Mouse (Mus musculus) brain, adult 2 months (tissue): ENCODE measurements around the gene Imp3.
A peak's percentile ranks its signal among the peaks of the same experiment; 100 is the strongest.
"Not testable (repeated sequence)": the region's sequence is repeated elsewhere in the genome, so short reads cannot be mapped to it uniquely, and the experiment has no call there.

Experiments
- DNase-seq: peaks from one replicate; pipeline ENCODE4 v3.0.0; 2011; ENCODE audit warnings: low read depth, low spot score

Imp3 gene

DNA sequence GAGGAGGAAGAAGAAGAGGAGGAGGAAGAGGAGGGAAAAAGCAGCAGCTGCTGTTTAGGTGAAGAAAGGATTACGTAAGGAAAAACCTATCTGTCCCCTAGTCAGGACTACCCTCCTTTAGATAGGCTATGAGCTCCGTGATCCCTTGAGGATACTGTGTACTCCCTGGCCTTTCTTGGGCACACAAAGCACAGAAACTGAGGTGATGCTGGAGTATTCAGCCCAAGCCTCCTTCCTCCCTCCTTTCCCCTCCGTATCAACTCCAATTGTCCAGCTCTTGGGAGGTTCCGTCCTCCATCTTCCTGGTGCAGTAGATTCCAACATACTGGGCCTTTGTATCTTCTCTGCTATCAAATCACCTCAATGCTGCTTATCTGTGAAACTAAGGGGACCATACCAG is 14.5 kb upstream of the Imp3 start:
- no peak for DNase-seq

DNA sequence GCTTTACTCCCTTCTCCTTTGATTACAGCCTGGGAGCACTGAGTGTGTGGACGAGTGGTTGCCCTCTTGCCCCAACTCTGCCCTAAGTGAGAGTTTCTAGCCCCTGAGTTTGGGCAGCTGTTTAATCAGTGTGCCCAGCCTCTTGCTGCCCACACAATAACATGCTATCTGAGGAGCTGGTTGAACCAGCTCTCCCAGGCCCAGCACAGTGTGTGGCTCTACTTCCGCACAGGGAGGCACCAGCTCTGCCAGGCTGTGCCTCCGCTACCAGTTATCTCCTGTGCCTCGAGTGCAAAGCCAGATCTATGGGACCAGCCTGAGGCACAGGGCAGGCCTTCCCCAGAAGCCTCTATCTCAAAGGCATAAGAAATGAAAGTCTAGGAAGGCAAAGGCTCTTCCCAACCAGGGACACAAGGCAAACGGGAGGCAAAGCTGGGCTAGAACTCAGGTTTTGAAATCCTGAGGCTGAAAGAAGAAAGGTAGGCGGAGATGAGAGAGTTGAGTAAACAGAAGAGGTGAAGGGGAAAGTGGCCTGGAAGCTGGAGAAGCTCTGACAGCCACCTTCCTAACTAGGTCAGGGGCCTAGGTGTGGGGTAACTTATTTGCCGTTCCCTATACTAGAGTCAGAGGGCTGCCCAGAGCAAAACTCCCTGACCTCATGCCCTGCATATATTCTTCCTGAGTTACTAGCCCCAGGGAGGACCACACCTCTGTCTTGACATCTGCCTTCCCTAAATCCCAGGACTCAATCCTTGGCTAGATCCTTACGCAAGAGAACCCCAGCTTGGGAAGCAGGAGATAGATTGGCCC is 13.2 kb upstream of the Imp3 start:
- DNase-seq = no peak

DNA sequence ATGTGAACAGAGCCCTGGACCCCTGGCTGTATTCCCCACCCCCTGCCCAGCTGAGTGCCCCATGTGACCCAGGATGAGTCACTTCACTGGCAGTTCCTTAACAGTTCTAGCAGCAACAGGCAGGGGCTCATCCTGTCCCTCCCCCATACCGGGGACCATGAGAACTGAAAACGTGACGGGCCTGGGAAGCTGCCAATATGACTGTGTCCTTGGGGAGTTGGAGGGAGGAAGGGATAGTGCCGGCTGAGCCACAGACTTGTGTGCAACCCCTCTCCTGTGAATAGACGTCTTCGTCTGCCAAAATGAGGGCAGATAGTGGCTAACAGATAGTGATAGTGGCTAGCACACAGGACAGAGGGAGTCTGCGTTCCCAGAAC is 12.6 kb upstream of the Imp3 start:
- DNase-seq = peak; percentile 80

DNA sequence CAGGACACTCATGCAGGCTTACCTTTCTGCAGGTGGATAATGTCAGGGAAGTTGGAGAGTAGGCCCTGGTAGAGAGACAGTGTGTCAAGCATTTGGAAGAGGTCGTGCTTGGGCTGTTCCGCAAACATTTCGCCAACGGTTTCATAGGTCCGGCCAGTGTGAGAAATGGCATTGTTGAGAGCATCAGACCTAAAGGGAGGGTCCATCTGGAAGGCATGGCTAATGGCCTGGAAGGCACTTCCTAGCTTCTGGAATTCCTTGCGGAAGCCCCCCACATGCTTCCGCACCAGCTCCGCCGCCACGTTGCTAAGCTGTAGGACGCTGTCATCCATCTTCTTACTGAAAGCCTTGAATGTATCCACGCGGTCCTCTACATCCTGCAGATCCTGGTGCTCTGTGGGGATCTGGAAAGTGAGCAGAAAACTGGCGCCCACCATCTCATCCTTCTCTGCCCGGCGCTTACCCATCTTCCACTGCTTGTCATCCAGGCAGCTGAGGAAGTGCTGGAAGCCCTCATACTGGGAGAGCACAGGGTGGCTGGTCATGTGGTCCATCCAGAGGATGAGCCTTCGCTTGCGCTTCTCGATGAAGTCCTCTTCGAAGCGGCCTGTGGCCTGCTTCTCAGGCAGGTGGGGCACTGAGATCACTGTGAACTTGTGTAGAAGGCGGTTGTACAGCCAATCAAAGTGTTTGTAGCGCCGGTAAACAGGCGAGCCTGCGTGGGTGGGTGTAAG is 11.8 kb upstream of the Imp3 start:
- DNase-seq = peak; percentile 28

DNA sequence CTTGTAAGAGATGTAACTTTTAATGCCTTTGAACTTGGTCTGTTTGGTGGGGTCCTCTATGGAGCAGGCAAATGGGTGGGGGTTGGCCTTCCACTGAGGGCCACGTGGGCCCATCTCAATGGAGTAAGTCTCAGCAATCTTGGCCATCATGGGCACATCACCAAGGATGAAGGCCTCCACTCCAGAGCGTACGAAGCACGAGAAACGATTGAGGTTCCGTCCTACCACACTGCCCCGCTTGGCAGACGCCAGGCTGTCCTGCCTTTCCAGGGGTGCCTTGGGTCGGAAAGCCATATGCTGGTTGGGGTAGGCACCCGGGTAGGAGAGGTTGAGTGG is 11.3 kb upstream of the Imp3 start:
- DNase-seq = no peak

DNA sequence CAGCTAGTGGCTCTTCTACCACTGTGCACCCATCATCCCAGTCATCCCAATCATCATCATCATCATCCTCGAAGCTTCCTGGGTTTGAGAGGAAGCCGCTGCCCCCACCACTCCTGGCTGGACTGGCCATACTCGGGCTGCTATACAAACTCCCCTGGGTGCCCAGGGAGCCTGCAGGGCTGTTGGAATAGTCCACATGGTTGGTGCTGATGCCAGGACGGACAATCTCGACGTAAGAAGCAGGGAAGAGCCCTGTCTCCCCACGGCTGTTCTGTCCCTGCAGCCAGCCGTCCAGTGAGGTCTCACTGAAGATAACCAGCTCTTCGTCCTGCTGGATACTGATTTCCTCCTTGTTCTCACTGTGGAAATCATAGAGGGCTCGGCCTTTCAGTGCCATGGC is 10.9 kb upstream of the Imp3 start:
- DNase-seq = no peak

DNA sequence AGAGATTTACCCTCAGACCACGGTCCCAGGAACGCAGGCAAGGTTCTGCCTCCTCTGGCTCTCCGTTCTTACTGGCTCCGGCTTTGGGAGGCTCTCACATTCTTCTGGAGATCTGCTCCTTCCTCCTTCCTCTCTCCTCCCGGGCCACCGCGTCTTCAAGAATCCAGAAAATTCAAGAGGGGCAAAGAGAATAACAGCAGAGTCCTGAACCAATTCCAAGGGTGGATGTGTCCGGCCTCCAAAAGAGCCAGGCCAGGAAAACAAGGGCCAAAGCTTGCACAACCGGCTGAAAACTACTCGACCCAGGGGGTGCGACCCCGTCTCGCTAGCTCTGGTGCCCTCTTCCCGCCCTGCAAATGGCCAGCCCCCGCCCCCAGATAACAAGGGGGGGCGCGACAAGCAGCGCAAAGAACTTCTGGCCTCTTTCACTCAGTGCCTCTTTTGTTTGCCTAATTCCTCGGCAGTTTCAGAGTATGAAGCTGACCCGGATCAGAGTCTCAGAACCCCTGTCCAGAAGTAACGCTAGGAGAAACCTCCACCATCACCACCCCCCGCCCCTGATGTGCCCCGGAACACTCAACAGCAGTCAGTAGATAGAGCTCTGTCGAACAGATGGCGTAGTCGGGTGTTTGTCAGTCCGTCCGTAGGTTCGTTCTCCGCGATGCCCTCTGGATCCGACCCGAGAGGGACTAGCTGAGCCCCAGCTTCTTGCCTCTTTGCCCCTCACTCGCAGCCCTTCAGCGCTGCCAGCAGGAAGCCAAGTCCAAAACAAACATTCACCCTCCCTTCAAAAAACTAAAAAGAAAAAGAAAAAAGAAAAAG is 9.9 kb upstream of the Imp3 start:
- peak; percentile 12 for DNase-seq

DNA sequence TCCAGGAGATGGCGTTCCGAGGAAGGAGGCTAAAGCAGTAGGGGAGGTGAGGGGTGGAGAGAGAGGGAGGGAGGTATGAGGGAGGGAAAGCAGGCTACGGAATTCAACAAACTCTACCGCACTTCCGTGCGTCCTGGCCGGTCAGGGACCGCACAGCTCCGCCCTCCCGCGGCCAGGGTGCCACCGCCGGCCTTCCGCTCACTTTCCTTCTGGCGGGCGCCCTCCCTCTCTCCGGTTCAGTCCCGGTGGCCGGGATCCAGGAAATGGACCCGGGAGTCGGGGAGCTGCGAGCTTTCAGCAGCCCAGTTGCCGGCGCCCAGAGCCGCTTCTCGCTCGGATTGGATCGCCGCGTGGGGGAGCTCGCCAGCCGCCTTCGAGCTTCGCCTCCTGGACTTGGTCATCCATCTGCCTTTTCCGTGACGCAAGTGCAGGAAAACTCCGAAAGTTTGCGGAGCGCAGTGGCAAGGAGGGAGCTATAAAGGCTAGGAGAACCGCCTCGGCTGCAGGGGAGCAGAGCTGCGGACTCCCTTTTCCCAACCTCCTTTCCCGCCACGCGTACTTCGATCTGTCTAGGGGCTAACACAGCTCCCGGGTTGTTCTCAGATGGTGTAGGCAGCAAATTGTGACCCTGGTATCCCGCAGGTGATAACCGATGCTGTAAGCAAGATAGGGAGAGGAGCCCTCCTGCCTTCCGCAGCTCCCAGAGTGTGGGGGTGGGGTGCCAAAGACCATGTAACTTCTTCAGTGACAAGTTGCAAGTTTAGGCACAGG is 9.0 kb upstream of the Imp3 start, which contains the start of gene Snx33:
Gene Snx33, minus strand, starts transcription at position 331 of the 771 bp plus-strand sequence.
- peak; percentile 93 for DNase-seq

DNA sequence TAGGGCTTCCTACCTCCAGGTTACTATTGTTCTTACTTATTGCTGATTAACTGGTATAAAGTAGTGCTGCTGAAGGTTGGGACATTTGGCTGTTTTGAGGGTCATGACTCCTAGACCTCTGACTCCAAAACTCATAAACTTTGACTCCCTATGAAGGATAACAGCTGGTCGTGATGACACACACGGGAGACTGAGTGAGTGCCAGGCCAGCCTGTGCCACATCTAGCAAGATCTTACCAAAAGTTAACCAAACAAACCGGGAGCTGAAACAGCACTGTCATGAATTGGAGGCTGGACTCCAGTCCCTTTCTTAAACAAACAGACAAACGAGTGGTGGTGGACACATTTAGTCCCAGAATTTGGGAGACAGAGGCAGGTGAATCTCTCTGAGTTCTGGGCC is 7.8 kb upstream of the Imp3 start:
- no peak for DNase-seq

DNA sequence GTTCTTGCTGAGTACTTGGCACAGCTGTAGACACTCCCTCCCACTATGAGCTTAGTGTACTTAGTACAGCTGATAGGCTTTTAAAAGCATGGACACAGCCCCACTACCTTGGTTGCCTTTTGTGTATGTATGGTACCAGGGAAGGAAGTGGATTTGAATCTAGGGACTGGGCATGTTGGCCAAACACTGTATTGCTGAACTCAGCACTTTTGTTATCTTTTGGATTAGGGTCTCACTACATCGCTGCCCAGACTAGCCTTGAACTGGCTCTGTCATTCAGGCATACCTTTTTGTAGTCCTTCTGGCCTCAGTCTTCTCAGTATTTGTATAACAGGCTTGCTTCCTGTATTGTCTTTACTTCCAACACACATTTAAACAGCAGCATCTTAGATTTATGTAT is 6.7 kb upstream of the Imp3 start:
- no peak for DNase-seq

DNA sequence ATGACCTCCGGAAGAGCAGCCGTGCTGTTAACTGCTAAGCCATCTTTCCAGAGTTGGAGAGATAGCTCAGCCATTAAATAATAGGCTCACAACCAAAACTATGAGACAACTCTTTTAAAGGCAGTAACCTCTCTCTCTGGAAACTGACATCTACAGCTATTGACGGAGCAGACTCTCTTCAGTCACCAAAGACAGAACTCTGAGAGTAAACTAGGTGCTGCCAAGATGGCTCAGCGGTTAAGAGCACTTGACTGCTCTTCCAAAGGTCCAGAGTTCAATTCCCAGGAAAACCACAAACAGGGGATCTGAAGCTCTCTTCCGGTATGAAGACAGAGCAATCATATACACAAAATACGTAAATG is 433 bp upstream of the Imp3 start:
- DNase-seq = no peak

DNA sequence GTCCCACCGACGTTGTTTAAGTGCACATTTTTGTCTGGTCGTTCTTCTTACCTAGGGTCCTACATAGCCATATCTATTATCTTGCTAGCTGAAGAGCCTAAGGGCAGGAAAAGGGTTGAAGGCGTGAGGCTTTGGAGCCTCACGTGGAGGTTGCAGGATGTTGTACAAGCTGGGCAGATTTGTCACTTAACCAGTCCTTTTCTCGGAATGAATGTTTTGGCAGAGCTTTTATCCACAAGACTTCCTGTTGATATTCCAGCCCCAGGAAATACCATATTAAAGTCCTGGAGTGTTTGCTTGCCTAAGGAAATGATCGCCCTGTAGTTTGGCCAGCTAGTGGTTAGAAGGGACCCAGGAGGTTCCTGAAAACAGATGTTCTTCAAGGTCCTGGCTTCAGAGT is 1.1 kb downstream of the Imp3 start:
- DNase-seq = peak; percentile 28

DNA sequence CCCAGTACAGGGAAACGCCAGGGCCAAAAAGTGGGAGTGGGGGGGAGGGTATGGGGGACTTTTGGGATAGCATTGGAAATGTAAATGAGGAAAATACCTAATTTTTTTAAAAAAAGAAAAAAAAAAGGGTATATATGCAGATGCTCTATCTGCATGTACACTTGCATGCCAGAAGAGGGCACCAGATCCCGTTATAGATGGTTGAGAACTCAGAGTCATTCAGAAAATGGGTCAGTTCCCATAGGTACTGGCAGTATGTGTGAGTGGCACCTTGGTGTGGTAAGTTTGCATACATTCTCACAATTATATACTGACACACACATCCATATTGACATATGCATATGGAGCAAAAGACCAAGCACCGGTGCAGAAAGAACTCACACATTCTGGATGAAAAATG is 10.2 kb downstream of the Imp3 start:
- DNase-seq = peak; percentile 79

DNA sequence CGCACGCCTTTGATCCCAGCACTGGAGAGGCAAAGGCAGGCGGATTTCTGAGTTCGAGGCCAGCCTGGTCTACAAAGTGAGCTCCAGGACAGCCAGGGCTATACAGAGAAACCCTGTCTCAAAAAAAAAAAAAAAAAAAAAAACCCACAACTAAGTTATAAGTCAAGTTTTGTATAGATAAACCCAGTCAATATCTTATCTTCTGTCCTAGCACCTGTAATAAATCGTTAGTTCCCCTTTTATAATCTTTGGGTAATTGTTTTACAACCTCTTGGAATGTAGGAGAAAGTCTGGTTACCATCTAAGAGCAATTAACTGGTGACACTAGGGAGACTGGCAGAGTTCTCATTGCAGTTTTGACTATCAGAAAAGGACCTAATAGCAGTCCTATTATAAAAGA is 11.4 kb downstream of the Imp3 start:
- not testable (repeated sequence) for DNase-seq

DNA sequence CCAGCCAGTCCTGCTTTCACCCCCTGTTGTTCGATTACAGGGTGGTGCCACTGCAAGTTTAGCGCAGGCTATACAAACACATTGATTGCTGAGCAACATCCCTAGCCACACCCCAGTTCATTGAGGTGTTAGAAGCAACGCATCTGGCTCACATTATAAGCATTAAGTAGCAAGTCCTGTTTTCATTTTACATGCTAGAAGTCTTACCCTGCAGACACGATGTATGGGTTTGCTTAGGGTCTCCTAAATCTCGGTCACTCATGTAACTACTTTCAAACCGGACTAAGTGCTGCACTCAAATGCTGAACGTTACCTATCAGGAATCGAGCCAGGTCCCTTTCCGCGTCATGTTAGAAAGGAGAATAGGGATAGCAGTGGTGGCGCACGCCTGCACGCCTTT is 12.5 kb downstream of the Imp3 start:
- DNase-seq = no peak

DNA sequence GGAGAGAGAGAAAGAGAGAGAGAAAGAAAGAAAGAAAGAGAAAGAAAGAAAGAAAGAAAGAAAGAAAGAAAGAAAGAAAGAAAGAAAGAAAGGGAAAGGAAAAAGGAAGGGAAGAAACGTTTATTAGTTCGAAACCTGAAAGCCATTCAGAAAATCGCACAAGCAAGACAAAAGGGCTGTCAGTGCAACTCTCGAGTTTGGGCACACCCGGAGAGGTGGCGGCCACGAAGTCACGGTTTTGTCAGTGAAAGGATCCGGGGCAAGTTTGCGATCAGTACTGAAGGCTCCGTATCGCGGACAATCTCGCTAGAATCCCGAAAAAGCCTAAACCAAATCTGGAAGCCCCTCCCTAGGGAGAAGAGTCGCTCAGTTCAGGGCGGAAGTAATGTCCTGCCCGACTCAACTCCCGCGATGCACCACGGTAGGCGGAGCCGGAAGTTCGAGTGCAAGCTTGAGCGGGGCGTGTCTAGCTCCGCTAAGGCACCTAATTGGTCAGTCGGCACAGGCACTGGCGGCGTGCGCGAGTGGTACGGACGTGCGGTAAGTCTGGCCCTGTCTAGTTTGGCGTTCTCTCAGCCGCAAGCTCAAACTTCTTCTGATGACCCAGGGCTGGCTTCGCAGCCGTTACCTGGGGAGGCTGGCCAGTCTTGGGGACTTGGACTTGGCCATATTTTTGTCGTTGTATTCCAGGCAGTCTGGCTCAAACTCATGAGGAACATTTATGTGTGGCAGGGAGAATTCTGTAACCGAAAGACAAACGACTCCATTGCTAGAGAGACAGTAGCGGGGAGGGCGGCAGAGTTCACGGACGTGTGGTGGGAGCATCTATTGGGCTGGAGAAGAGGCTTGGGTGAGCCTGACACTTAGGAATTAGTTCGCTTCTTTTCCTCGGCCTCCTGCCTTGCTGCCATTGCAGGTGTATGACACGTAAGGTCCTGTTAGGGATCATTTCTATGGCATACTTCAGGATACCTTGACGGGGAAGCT is 13.4 kb downstream of the Imp3 start, which contains the start of gene Snupn:
Gene Snupn, plus strand, starts transcription at position 465 of the 987 bp plus-strand sequence.
- DNase-seq = peak; percentile 99

DNA sequence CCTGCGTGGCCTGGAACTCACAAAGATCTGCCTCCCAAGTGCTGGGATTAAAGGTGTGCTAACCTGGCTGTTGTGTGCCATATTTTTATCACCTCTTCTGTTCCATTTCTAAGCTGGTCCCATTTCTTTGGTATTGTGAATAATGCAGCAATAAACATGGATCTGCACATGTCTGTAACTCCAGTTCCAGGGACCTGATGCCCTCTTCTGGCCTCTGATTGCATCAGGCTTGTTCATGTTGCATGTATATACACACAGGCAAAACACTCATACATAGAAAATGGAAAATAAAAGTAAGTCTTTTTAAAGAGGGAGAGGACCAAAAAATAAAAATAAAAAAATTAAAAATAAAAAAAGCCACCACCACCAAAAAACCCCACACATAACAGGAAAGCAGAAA is 16.3 kb downstream of the Imp3 start:
- DNase-seq = no peak

DNA sequence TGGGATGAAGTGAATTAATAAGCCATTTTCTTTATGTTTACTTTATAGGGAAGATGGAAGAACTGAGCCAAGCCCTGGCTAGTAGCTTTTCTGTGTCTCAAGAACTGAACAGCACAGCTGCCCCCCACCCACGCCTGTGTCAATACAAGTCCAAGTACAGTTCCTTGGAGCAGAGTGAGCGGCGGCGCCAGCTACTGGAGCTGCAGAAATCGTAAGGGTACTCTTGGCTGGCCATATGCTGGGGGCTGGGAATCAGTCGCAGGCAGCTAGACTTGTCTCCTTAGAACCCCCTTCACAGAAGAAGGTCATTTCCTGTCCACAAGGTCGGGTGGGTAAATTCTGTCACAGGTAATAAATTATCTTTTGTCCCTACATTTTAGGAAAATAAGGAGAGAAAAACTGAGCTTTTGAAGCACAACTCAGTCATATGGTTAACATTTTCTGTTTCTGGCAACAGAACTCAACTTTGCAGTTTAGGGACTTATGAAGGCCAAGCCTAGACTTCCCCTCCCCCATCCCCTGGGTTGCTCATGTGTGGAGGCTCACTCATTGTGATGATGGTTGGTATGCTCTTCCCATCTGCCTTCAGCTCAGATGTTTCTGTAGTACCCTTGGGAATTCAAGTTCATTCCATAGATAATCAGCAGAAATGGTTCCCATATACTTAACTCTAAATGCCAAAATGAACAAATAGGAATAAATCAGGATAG is 19.8 kb downstream of the Imp3 start:
- DNase-seq = no peak

DNA sequence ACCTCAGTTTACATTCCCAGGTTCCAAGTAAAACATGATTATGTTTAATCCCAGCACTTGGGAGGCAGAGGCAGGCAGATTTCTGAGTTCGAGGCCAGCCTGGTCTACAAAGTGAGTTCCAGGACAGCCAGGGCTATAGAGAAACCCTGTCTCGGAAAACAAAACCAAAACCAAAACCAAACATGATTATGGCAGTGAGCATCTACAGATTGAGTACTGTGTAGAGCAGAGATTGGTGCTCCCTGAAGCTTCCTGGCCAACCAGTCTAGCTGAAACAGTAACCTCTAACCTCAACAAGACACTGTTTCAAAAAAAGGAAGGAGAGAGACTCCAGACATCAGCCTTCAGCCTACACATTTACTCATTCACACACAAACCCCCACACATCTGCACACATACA is 21.4 kb downstream of the Imp3 start:
- DNase-seq = no peak

DNA sequence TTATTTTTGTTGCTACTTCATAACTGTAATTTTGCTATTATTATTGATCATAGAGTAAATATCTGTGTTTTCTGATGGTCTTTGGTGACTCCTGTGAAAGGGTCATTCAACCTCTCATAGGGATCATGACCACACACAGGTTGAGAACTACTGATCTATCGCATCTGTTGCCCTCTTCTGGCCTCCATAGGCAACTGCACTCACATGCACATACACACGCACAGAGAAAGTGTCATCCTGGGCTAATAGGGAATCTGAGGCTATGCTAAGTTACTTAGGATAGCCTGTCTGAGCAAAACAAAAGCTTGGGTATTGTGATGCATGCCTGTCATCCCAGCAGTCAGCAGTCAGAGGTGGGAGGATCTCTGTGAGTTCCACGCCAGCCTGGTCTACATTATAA is 24.3 kb downstream of the Imp3 start:
- no peak for DNase-seq
